Comparison of ENCODE assay signal across 9 mouse cellular contexts in the genomic region with DNA sequence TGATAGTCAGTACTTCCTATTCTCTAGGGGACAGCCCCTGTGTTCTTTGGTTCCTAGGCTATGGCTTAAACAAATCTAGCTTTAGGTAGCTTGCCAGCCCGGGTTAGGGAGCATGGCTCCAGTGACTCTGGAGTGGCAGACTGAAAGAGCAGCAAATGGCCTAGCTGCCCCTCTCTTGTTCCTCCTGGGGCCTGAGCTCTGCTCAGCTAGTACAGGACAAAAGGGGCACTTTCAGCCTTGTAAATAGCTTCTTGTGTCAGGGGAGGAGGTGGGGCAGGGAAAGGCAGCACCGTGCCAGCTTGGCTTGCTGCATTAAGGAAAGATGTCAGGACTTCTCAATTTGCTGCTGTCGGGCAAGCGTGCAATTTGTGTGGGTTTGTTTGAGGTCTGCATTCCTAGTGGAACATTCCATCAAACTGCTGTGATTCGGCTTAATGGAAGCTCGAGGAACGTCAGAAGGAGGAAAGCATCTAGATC. TPM values are rescaled to one million over a fixed set of nuclear protein-coding genes. Genes with fewer than 3 reads are reported as not detected.
A peak's percentile ranks its signal among the peaks of the same experiment; 100 is the strongest.
DNase-seq lines count a peak whose midpoint lies in the region; ATAC-seq lines count a peak whose summit lies in the region.
"Had no signal": no experiment of that assay in that cellular context is flagged by ENCODE, and none has a peak within 500 bp of the region (broad histone marks: within the 10 kb centered on the region; RNA-seq: fewer than 3 reads in every experiment).

No protein-coding gene starts in this region.

- H3K27me3 ChIP-seq in hindbrain, embryonic 15.5 days, result no peaks in the 10 kb centered on the region

- no peaks in the 10 kb centered on the region for H3K36me3 ChIP-seq in hindbrain, embryonic 15.5 days

- H3K9ac ChIP-seq in hindbrain, embryonic 15.5 days, result no peak overlapping the region

- 27% methylated on average over 7 of the region's 7 CpGs for WGBS in hindbrain, embryonic 15.5 days

- H3K4me3 ChIP-seq in hindbrain, embryonic 15.5 days, result no peak overlapping the region
- H3K4me3 ChIP-seq: myocyte had no signal

- H3K27ac ChIP-seq in hindbrain, embryonic 15.5 days (replicated peaks), result no peak overlapping the region

- H3K9me3 ChIP-seq in hindbrain, embryonic 15.5 days, result no peaks in the 10 kb centered on the region

- no peak overlapping the region for H3K4me2 ChIP-seq in hindbrain, embryonic 15.5 days

- H3K4me1 ChIP-seq in hindbrain, embryonic 15.5 days (replicated peaks), result peaks cover 10% of the 10 kb centered on the region

- peak; percentile 75 for ATAC-seq in hindbrain, embryonic 15.5 days (ENCODE audit: low FRiP score, low read depth)

- peak; percentile 39 for DNase-seq in embryo, embryonic 10 days (ENCODE audit: low spot score)
- no peak for DNase-seq in embryo, embryonic 9.5 days (ENCODE audit: extremely low spot score)
- DNase-seq in layer of hippocampus, adult 11-12 months (ENCODE audit: low spot score), result peak; percentile 44
- DNase-seq in layer of hippocampus, postnatal 25 days (ENCODE audit: extremely low spot score in 1 of 2, low spot score in 1 of 2), result no peak
- peak; percentile 78 for DNase-seq in brain, adult 2 months (ENCODE audit: low read depth, low spot score)
- no peak for DNase-seq in adrenal gland, postnatal 25 days
- DNase-seq in thymus, adult 18-20 months, result no peak

RNA-seq across cellular contexts. Expression of a gene that starts 17.3 kb away (rescaled TPM):
- total RNA-seq in layer of hippocampus, postnatal 25 days (2021), result 10 to 100 TPM; 45.7 to 48.2 TPM
- polyA plus RNA-seq in hindbrain, embryonic 15.5 days (2015; fragmentation: Nextera tagmentation; extraction: Ambion mirVana), result 18.4 TPM in 2 replicates
- total RNA-seq in adrenal gland, postnatal 25 days (2021), result 295 and 361 TPM in 2 replicates

Comparison
In these comparisons a context has a peak if more than half of its experiments do, and no peak if none do; other contexts are left out.
1. DNase-seq: peak in embryo, embryonic 10 days (single experiment), layer of hippocampus, adult 11-12 months (single experiment) and brain, adult 2 months (single experiment); none in embryo, embryonic 9.5 days (single experiment), layer of hippocampus, postnatal 25 days (0 of 2), adrenal gland, postnatal 25 days (single experiment) and thymus, adult 18-20 months (0 of 2).